Mouse (Mus musculus) common myeloid progenitor, adult 5-6 weeks (primary cell): ENCODE results near the gene Ube2cbp. TPM values are rescaled to one million over a fixed set of nuclear protein-coding genes. Genes with fewer than 3 reads are reported as not detected.
A peak's percentile ranks its signal among the peaks of the same experiment; 100 is the strongest.

Experiments used
- ATAC-seq: replicated peaks from 2 replicates; pipeline ENCODE4 v1.8.0; 2016; ENCODE audit warnings: low read depth, mild to moderate bottlenecking, moderate TSS enrichment, inconsistent platforms; ENCODE audit not compliant: poor library complexity, severe bottlenecking
- total RNA-seq: library from RNA; stranded (forward); fragments of 200-1000, 187-1606 nt; gene quantifications from 2 replicates; pipeline ENCODE4 v1.2.3, GENCODE M21; 2017

Ube2cbp gene
- total RNA-seq, 1 experiment from 2014 or later: 7.5 TPM

DNA sequence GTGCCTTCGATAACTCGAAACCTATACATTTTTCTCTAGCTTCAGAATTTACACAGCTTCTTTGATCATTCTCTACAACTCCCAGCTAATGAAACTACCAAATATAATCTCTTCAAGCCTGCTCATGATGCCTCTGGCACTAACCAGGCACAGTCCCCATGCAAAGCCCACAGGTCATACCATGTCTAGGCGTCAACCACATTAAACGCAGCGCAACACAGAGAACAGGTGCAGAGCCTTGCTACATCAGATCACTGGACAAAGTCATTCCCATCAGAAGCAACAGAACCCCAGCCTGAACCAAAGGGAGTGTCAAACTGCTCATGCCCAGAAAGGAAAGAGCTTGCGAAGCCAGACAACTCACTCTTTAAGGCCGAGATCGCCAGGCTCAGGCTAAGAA, 28.1 kb downstream of the Ube2cbp start:
- no peak for ATAC-seq

DNA sequence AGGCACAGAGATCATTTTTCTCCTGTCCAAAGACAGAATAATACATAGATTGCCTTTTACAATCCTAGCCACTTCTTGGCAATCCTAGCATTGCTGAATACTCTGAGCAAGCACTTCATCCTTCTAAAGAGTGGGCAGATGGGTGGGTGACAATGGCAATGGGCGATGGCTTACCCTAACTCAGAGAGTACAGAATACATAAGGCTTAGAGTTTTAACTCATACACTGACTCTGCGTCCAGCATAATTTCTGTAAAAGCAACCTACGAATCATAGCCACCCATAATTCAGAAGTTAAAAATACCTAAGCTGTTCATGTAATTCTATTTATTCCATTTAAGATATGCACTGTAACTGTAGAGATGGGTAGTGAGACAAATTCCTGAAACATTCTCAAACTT, 29.2 kb downstream of the Ube2cbp start:
- no peak for ATAC-seq

DNA sequence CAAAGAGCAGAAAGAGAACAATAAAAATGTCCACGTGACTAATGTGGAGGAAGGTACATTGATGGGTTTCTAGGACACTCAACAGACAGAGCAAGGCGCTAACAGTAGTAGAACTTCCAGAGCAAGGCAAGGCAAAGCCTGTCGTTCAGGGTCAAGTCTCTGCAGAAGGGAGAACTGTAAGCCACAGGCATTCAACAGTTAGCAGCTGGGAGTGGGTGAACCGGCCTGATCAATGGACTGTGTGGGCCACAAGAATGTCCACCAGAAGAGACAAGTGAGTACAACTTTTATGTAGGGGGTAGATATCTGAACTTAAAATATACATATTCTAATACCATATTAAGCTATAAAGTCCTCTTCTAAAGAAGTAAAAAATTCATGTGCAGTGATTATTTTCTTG, 41.4 kb downstream of the Ube2cbp start:
- no peak for ATAC-seq

DNA sequence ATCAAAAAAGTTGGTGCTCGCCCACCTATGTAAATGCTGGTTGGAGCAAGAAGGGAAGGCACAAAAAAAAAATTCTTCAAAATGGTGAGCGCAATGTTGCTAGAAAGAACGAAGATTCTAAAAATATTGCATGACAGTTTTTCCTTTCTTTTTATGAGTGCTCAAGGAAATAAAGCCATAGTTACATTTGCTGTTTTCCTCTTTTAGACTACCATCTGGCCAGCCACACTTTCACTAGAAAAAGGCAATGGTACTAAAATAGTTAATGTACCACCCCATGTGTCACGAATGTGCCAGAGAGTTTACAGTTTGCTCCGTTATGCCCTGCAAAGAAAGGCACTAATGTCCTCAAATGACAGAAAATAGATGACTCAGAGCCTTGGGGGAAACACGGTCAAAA, 45.4 kb downstream of the Ube2cbp start:
- no peak for ATAC-seq

DNA sequence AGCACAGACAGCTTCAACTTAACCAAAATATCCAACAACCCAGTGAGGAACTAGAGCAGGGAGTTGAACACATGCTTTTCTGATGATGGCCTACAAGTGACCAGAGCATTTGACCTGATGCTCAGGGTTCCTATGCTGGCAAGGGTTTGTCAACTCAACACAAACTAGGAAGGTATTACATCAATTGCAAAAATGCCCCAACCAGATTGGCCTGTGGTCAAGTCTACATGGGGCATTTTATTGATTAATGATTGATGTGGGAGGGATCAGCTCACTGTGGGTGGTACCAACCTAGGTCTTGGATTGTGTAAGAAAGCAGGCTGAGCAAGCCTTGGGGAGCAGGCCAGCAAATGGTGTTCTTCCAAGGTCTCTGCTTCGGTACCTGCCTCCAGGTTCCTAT, 46.8 kb downstream of the Ube2cbp start:
- ATAC-seq: no peak

DNA sequence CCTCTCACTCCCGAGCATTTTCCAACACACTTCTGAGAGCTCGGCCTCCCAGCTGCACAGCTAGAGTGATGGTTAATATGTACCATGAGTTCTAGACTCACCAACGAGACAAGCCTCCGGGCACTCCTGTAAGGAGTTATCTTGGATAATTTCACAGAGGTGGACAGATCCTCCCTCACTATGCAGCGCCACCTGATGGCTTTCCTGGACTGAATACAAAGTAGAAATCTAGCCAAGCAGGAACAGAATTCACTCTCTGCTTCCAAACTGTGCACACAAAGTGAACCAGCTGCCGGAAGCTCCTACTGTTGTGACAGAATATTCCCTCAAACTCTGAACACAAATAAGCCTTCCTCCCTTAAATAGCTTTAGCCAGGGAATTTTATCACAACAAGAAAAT, 69.0 kb downstream of the Ube2cbp start:
- no peak for ATAC-seq

DNA sequence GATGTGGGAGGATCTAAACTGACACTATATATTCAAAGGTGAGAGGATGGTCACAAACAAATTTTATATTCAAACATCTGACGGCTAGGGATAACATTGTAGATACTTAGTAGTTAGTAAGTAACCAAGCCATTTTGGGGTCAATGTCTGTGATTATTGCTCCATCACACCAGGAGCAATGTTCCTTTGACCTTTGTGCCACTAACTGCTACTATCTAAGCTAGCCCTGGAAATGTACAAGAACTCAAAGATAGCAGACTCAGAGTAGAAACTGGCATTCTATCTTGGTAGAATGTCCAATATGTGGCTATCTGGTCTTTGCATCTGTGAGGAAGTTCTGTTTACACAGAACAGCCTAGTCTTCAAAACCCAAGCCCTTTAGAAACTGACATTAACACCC, 69.7 kb downstream of the Ube2cbp start:
- no peak for ATAC-seq

DNA sequence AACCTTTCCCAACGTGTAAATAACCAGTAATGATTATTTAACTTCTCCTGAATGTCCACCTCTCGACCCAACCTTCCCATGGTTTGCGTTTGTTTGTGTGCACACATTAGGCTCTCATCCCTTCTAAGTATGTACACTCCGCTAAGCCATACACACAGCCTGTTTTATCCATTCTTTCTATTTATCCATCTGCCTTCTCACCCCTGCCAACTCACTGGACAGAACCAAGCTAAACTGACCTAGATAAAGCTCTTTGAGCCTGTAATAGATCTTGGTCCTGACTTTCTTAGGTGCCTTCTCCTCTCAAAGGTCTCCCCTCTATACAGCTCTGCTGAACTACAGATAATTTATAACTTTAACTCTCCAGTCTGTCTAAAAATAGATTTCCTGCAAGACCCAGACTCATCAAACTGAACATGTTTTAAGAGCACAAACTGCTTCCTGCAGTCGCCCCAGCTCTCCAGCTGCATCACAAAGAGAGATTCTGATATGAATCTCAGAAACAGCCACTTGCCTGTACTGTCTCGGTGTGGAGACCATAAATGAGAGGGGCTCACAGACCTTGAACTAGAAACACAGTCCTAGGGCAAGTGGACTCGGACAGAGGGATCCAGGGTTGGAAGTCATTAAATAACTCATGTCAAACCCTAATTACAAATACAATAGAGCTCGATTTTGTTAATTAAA, 71.0 kb downstream of the Ube2cbp start:
- ATAC-seq: 0 out of 2 replicates have a peak, but pooled peaks have one; percentile 39

DNA sequence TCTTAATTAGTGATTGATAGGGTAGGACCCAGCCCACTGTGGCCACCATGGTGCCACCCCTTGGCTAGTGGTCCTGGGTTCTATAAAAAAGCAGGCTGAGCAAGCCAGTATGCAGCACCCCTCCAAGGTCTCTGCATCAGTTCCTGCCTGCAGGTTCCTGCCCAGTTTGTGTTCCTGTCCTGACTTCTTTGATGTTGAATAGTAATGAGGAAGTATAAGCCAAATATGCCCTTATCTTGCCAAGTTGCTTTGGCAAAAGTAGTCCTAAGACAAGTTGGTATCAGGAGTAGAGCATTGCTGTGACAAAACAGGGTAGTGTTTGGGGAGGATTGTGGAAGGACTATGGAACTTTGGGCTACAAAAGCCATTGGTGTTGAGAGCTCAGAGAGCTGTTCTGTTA, 73.3 kb downstream of the Ube2cbp start:
- ATAC-seq: no peak

DNA sequence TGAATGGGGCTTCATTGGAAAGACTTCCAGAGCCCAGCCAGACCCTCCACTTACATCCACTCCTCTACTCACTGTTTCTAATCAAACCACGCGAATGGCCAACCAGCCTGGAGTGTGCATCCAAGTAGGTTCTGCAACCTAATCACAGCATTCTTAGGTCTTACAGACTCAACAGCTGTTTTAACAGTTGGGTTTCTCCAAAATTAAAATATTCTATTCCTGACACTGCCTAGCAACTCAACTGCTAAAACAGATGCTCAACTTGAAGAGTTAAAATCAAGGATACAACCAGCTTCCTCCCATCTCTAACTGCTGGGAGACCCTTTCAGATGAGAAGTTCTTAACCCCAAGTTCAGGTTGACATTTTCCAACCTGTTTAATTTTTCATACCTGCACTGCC, 74.0 kb downstream of the Ube2cbp start:
- no peak for ATAC-seq

DNA sequence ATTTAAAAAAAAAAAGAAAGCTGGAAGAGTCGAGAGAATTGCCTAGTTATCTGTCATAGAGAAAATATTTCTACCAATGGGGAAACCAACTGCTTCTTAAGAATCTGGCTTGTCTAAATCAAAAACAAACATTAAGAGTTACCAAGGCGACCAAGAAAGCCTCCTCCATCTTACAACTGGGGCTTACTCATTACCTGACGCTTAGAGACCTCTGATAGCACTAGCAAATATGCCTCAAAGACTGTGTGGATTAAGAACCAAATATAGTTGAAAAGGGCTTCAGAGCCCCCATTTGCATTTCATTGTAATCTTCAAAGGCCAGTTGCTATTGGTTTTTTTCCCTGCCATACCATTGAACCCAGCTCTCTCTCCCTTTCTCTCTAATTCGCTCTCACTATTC, 76.2 kb downstream of the Ube2cbp start:
- ATAC-seq: no peak

DNA sequence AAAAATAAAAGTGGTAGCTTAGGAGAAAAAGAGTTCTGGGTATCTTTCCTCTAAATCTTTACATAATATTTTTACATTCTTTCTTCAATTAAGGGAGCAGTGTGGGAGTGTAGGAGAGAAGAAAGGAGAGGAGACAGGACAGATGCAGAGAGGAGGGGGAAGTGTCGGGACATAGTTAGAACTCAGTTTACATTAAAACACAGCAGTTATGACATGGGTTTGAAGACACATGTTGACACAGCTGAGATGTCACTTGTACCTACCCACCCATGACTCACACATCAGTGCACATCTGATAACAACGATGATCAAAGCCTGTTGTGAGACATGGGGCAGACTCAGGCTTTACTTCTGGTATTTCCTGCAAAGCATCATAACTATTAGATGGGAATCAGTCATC, 87.8 kb downstream of the Ube2cbp start:
- ATAC-seq: no peak

DNA sequence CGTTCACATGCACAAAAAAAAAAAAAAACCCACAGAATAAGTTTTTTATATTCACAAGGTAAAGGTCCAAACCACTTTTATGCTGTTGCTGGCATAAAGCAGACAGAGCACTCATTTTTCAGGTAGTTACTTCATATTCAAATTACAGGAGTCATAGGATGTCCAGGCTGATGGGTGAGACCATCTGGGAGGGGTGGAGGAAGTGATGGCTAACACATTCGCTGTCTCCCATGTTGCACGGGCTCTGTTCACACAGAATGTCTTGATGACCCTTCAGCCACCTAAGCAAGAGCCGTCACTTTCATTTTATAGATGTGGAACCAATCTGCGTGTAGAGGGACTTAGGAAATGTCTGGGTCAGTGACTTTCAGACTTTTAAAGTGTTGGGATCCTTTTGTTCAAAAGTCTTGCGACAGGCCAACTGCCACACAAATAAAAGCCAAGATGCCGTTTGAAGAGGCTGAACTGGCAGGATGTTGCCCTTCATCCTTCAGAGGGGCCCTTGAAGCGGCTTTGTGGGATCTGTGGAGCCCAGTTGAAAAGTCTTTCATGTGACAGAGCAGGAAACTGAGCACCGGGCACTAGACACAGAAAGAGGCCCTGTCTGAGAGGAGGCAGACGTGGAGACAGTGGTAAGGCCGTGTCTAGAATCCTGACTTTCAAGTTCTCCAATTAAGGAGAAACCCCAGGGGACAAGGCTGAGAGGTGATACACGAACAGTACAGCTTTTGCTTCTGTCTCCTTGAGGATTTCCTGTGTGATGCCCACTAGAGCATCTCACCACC, 91.8 kb downstream of the Ube2cbp start:
- ATAC-seq: no peak

DNA sequence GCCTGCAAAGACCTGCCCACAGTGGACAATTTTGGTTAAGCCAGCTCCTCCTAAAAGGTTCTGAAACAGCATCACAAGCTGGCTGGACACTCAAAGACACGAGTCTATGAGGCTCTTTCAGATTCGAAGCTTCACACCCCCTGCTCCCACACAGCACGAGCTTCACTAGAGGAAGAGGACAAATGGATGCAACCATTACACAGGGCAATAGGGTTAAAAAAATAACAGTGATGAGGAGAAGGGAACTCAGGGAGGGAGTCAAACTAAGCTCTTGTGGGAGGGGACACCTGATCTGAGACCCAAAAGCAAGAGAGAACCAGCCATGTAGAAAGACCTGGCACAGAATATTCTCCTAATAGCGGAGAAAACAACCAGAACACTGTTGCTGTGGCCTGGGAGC, 95.5 kb downstream of the Ube2cbp start:
- no peak for ATAC-seq

DNA sequence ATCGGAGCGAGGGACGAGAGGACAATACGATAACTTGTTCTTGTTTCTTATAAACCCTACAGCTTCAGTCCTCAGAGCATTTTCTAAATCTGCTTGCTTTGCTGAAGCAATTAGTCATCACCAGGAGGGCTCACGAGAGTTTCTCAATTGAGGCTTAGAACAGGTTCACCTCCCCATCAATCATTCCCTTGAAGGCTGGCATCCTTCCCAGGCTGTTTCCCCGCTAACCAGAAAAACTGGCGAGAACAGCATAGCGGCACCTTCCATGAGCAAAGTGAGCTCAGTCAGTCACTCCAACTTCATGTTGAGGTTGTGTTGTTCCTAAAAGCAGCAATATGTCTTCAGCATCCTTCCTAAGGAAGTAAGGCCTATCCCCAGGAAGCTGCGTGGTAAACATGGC, 104.2 kb downstream of the Ube2cbp start:
- ATAC-seq: no peak

DNA sequence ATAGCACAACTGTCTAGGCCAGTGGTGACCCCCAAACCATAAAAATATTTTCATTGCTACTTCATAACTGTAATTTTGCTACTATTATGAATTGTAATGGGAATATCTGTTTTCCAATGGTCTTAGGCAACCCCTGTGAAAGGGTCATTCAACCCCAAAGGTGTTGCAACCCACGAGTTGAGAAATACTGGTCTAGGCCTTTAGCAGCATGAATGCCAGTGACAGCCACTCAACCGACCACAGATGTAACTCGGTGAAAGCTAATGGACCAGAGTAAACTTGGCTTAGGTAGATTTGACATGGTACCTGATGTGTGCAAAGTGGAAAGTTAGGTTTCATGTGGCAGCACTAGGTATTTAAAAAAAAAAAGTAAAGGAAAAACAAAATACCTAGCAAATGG, 108.9 kb downstream of the Ube2cbp start:
- no peak for ATAC-seq

DNA sequence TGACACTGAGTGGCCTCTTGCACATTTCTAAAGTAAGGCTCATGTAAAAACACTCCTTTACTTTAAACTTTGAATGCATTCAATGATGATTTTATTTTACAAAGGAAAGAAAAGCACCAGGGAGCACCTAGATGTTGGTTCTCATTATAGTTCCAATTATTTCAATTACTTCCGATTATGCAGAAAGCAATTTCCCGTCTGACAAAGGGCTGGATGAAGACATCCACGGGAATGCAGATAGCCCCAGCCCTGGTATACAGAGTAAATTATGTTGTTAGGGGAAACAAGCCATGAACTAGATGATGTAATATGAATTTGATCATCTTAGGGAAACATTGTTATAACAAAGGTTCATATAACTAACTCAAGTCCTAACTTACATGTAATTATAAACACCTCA, 113.3 kb downstream of the Ube2cbp start:
- no peak for ATAC-seq

DNA sequence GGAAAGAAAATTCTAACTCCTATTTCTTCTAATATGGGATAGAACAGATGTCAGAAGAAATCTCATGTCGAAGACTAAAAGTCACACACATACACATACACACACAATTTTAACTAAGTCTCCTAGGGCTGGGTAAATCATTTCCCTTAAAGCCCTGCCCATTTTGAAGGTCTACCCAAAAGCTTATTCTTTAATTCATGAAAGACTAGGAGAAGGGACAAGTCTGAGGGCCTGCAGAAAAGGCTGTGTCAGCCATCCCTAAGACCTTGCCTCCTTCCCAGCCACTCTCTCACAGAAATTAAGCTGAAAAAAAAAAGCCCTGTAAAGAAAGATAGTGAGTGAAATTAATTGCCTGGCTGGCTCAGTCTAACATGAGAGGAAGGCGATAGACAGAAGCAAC, 128.0 kb downstream of the Ube2cbp start:
- no peak for ATAC-seq

DNA sequence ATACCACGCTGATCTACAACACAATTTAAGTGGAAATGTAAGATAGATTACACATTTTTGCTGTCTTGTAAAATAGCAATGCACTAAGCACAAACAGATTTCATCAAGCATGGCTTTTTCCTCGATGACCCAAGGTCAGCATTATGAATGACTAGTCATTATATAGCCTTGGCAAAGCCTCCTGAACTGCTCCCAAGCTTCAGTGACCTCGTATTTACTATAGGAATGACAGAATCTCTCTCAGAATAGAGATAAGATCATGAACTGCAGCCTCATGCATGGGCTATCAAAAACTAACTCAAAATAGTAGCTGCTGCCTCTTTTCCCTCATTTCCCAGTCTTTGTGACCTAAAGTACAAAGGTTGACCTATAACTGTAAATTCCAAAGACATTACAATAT, 128.4 kb downstream of the Ube2cbp start:
- no peak for ATAC-seq

DNA sequence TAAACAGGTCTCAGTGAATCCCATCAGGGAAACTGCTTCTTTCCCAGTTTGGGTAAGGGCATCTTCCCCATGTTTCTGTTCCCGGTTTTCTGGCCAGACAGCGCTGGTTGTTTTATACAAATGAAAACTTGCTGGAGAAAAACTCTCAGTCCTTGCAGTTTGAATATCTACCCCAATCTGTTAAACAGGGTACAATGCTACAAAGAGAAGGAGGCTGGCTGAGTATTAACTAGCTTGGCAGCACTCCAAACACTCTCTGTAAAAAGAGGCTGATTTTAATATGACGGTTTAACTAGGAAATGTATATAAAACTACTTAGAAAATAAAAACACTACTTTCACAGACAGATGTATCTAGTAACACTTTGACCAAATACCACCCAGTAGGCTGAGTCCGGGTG, 129.2 kb downstream of the Ube2cbp start:
- ATAC-seq: no peak

DNA sequence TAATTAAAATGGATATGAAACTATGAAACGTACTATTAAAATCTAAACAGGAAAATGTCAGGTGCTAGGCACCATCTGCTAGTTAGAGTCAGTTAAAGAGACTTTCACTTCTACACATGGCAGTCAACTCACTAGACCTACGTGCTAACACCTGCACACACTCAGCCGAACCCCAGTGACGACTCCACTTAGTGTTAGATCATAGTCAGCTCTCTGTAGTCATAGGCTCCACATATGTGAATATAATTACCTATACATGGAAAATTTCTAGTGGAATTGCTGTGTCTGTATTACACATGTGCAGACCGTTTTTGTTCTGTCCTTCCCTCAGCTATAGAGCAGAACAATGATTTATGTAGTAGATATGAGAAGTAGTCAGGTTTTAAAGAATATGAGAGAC, 130.4 kb downstream of the Ube2cbp start:
- no peak for ATAC-seq

DNA sequence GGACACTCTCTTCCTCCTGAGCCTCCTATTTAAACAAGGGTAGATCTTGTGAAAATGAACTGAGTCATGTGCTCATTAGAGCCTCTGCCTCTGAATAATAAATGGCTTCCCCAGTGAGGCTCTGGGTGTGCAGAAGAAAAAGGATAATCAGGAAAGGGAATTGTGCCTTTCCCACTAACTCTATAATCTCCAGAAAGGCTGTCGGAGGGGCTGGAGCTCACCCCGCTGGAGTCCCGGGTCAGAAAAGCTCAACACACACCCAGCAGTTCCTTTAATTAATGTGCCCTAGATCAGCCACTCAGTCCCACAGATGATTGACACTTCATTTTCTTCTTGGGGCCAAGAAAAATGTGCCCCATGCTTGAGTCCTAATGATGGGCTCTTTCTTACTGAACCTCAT, 134.2 kb downstream of the Ube2cbp start:
- no peak for ATAC-seq
